Mouse (Mus musculus) heart, embryonic 11.5 days (tissue): ENCODE measurements at regions not wholly inside any gene's neighbourhood (a gene's known extent, or its start where the extent isn't known, plus 50 kb on each side); places are given as distances from the start of the nearest gene placed in this dataset.

Source experiments
- ATAC-seq: fragments of 200-750 bp; cut with Nextera tagmentation; replicated peaks from 2 replicates; pipeline ENCODE4 v1.8.0; 2017; ENCODE audit warnings: moderate library complexity; ENCODE audit not compliant: insufficient number of reproducible peaks, low FRiP score, low TSS enrichment
- H3K27ac ChIP-seq: fragments of 300-500 bp; sonication (generic); 2 replicates; pipeline ENCODE4 v1.5.1; 2014; ENCODE audit warnings: mild to moderate bottlenecking, low read depth, low read length
- H3K27me3 ChIP-seq: fragments of 300-500 bp; sonication (generic); 2 replicates; pipeline ENCODE4 v1.6.1; 2014; ENCODE audit warnings: mild to moderate bottlenecking, low read length, mixed read lengths; ENCODE audit not compliant: control insufficient read depth, insufficient read depth
- H3K36me3 ChIP-seq: fragments of 300-500 bp; sonication (generic); 2 replicates; pipeline ENCODE4 v1.6.1; 2014; ENCODE audit warnings: mild to moderate bottlenecking, low read length, moderate library complexity, mixed read lengths; ENCODE audit not compliant: control insufficient read depth, insufficient read depth
- H3K4me1 ChIP-seq: fragments of 300-500 bp; sonication (generic); 2 replicates; pipeline ENCODE4 v1.6.1; 2014; ENCODE audit warnings: low read length; ENCODE audit not compliant: control insufficient read depth, insufficient read depth
- H3K4me2 ChIP-seq: fragments of 300-500 bp; sonication (generic); 2 replicates; pipeline ENCODE4 v1.6.1; 2014; ENCODE audit warnings: mild to moderate bottlenecking, moderate library complexity
- H3K4me3 ChIP-seq: fragments of 300-500 bp; sonication (generic); 2 replicates; pipeline ENCODE4 v1.5.1; 2014; ENCODE audit warnings: low read depth, low read length
- H3K9ac ChIP-seq: fragments of 300-500 bp; sonication (generic); 2 replicates; pipeline ENCODE4 v1.6.1; 2014; ENCODE audit warnings: mild to moderate bottlenecking, low read depth, low read length, moderate library complexity
- H3K9me3 ChIP-seq: fragments of 300-500 bp; sonication (generic); replicated peaks from 2 replicates; pipeline ENCODE4 v1.6.1; 2016; ENCODE audit warnings: low read length; ENCODE audit not compliant: control insufficient read depth
- WGBS: fragments of 180-500 bp; shearing (Covaris S2); extraction: QIAGEN DNeasy Blood & Tissue Kit; methylation state at CpG from one replicate; pipeline ENCODE4 v1.1.7; 2014; ENCODE audit not compliant: insufficient replicate concordance; 5-methylcytosine and 5-hydroxymethylcytosine counted together

GRCm38 (mm10) chr3:41239246-41239645 is 156.4 kb upstream of the Pgrmc2 start:
- no peak for ATAC-seq
- no peaks in the 10 kb centered on the region for H3K27me3 ChIP-seq

GRCm38 (mm10) chr3:41238046-41238445 is 155.2 kb upstream of the Pgrmc2 start:
- Histone ChIP-seq H3K4me3 (no peak overlapping the region), H3K9ac (no peak overlapping the region), H3K4me2 (no peak overlapping the region), H3K27ac (no peak overlapping the region), H3K9me3 (no peaks in the 10 kb centered on the region), H3K4me1 (peaks cover 8% of the 10 kb centered on the region; the same call in 1 of the 2 replicates), H3K27me3 (no peaks in the 10 kb centered on the region), H3K36me3 (no peaks in the 10 kb centered on the region)
- ATAC-seq: no peak
- 81% methylated on average over 7 of the region's 7 CpGs for WGBS

More at GRCm38 (mm10) chr3:41239246-41239645, 156.4 kb upstream of the Pgrmc2 start:
- Histone ChIP-seq H3K9me3 (no peaks in the 10 kb centered on the region), H3K4me2 (no peak overlapping the region), H3K4me3 (no peak overlapping the region), H3K36me3 (no peaks in the 10 kb centered on the region), H3K4me1 (peaks cover 8% of the 10 kb centered on the region; the same call in 1 of the 2 replicates), H3K27ac (no peak overlapping the region), H3K9ac (no peak overlapping the region)
- 90% methylated on average over 6 of the region's 6 CpGs for WGBS

GRCm38 (mm10) chr3:41235610-41236009 is 152.8 kb upstream of the Pgrmc2 start:
- no peak overlapping the region for H3K27ac ChIP-seq
- ATAC-seq: no peak
- H3K4me3 ChIP-seq: no peak overlapping the region
- no peak overlapping the region for H3K9ac ChIP-seq
- no peaks in the 10 kb centered on the region for H3K27me3 ChIP-seq
- H3K36me3 ChIP-seq: no peaks in the 10 kb centered on the region
- H3K4me2 ChIP-seq: no peak overlapping the region
- WGBS: 86% methylated on average over 2 of the region's 2 CpGs
- H3K4me1 ChIP-seq: peaks cover 8% of the 10 kb centered on the region; the same call in 1 of the 2 replicates
- no peaks in the 10 kb centered on the region for H3K9me3 ChIP-seq

- no peak overlapping the region for H3K27ac ChIP-seq
These were observed 152.1 kb upstream of the Pgrmc2 start for GRCm38 (mm10) chr3:41234994-41235393.

GRCm38 (mm10) chr3:41234191-41234590 is 151.3 kb upstream of the Pgrmc2 start:
- no peak overlapping the region for H3K27ac ChIP-seq
- ATAC-seq: no peak
- no peak overlapping the region for H3K4me2 ChIP-seq
- H3K9me3 ChIP-seq: no peaks in the 10 kb centered on the region
- WGBS: 65% methylated on average over 7 of the region's 7 CpGs
- H3K36me3 ChIP-seq: no peaks in the 10 kb centered on the region
- no peaks in the 10 kb centered on the region for H3K27me3 ChIP-seq
- no peak overlapping the region for H3K4me3 ChIP-seq
- H3K9ac ChIP-seq: no peak overlapping the region
- H3K4me1 ChIP-seq: peaks cover 10% of the 10 kb centered on the region; the same call in 1 of the 2 replicates

More at GRCm38 (mm10) chr3:41234994-41235393, 152.1 kb upstream of the Pgrmc2 start:
- Histone ChIP-seq H3K9me3 (no peaks in the 10 kb centered on the region), H3K9ac (no peak overlapping the region), H3K27me3 (no peaks in the 10 kb centered on the region), H3K4me3 (no peak overlapping the region), H3K36me3 (no peaks in the 10 kb centered on the region), H3K4me1 (peaks cover 8% of the 10 kb centered on the region; the same call in 1 of the 2 replicates), H3K4me2 (peak overlapping the region; percentile 22)
- ATAC-seq: no peak
- 31% methylated on average over 9 of the region's 9 CpGs for WGBS

- Histone ChIP-seq H3K4me1 (peaks cover 17% of the 10 kb centered on the region; the same call in 1 of the 2 replicates), H3K9ac (no peak overlapping the region), H3K36me3 (no peaks in the 10 kb centered on the region), H3K4me2 (no peak overlapping the region), H3K27me3 (no peaks in the 10 kb centered on the region), H3K27ac (no peak overlapping the region), H3K4me3 (no peak overlapping the region), H3K9me3 (no peaks in the 10 kb centered on the region)
- no peak for ATAC-seq
- 78% methylated on average over 8 of the region's 8 CpGs for WGBS
These were observed 150.6 kb upstream of the Pgrmc2 start for GRCm38 (mm10) chr3:41233439-41233838.

- Histone ChIP-seq H3K4me2 (no peak overlapping the region), H3K27me3 (no peaks in the 10 kb centered on the region), H3K9ac (no peak overlapping the region), H3K4me3 (no peak overlapping the region), H3K9me3 (no peaks in the 10 kb centered on the region), H3K4me1 (peaks cover 17% of the 10 kb centered on the region; the same call in 1 of the 2 replicates), H3K27ac (no peak overlapping the region), H3K36me3 (no peaks in the 10 kb centered on the region)
- ATAC-seq: no peak
- WGBS: 79% methylated on average over 3 of the region's 3 CpGs
These were observed 148.1 kb upstream of the Pgrmc2 start for GRCm38 (mm10) chr3:41230961-41231377.

- Histone ChIP-seq H3K27me3 (no peaks in the 10 kb centered on the region), H3K4me3 (no peak overlapping the region), H3K27ac (no peak overlapping the region), H3K36me3 (no peaks in the 10 kb centered on the region), H3K9me3 (no peaks in the 10 kb centered on the region), H3K4me1 (0 out of 2 replicates have a peak, but pooled peaks cover 10% of the 10 kb centered on the region), H3K4me2 (no peak overlapping the region), H3K9ac (no peak overlapping the region)
- 73% methylated on average over 2 of the region's 2 CpGs for WGBS
- no peak for ATAC-seq
These were observed 146.6 kb upstream of the Pgrmc2 start for GRCm38 (mm10) chr3:41229493-41229892.

GRCm38 (mm10) chr3:41228536-41228935 is 145.7 kb upstream of the Pgrmc2 start:
- no peak overlapping the region; the same call in 1 of the 2 replicates for H3K27ac ChIP-seq
- peak overlapping the region; percentile 48 for H3K4me2 ChIP-seq
- no peak overlapping the region for H3K4me3 ChIP-seq
- H3K36me3 ChIP-seq: no peaks in the 10 kb centered on the region
- no peak; the same call in 1 of the 2 replicates for ATAC-seq
- H3K9me3 ChIP-seq: no peaks in the 10 kb centered on the region
- 14% methylated on average over 7 of the region's 7 CpGs for WGBS
- 0 out of 2 replicates have a peak overlapping the region, but pooled peaks have one; percentile 28 for H3K9ac ChIP-seq
- H3K4me1 ChIP-seq: 0 out of 2 replicates have a peak, but pooled peaks cover 9% of the 10 kb centered on the region
- H3K27me3 ChIP-seq: no peaks in the 10 kb centered on the region
